Mouse (Mus musculus) MEL-GATA-1-ER (cell line): ENCODE data around the gene Gm14391.
"Not testable (repeated sequence)": the region's sequence is repeated elsewhere in the genome, so short reads cannot be mapped to it uniquely, and the experiment has no call there.

Experiments used
- DNase-seq: peaks from one replicate; pipeline ENCODE4 v3.0.0-alpha.2; 2012; ENCODE audit warnings: low read depth; ENCODE audit errors: extremely low read depth

Gm14391 gene

GRCm38 (mm10) chr2:175206732-175207131 lies at the start of gene Gm14391:
Gene Gm14391, minus strand, starts transcription at chr2:175206917.
- not testable (repeated sequence) for DNase-seq

GRCm38 (mm10) chr2:175179008-175179407 lies 27.7 kb downstream of the Gm14391 start:
- DNase-seq: not testable (repeated sequence)

- no peak for DNase-seq
Measured at GRCm38 (mm10) chr2:175176312-175176711, 30.4 kb downstream of the Gm14391 start.

GRCm38 (mm10) chr2:175175401-175176180 lies 31.1 kb downstream of the Gm14391 start, which contains the start of gene Gm14443:
Gene Gm14443, minus strand, starts transcription at chr2:175175871.
- not testable (repeated sequence) for DNase-seq

- DNase-seq: not testable (repeated sequence)
Measured at GRCm38 (mm10) chr2:175174058-175174457, 32.7 kb downstream of the Gm14391 start.

GRCm38 (mm10) chr2:175172906-175173595 lies 33.7 kb downstream of the Gm14391 start:
- DNase-seq: not testable (repeated sequence)

GRCm38 (mm10) chr2:175172123-175172522 lies 34.6 kb downstream of the Gm14391 start:
- no peak for DNase-seq

- not testable (repeated sequence) for DNase-seq
Measured at GRCm38 (mm10) chr2:175166870-175167269, 39.8 kb downstream of the Gm14391 start.

GRCm38 (mm10) chr2:175165110-175165509 lies 41.6 kb downstream of the Gm14391 start:
- not testable (repeated sequence) for DNase-seq

- DNase-seq: not testable (repeated sequence)
Measured at GRCm38 (mm10) chr2:175161438-175161837, 45.3 kb downstream of the Gm14391 start.

- no peak for DNase-seq
Measured at GRCm38 (mm10) chr2:175158642-175159041, 48.1 kb downstream of the Gm14391 start.

GRCm38 (mm10) chr2:175156696-175157095 lies 50.0 kb downstream of the Gm14391 start:
- DNase-seq: no peak

GRCm38 (mm10) chr2:175141993-175142295 lies 64.8 kb downstream of the Gm14391 start, which contains the start of gene Gm14399:
Gene Gm14399, minus strand, starts transcription at chr2:175142012.
- not testable (repeated sequence) for DNase-seq

- DNase-seq: not testable (repeated sequence)
Measured at GRCm38 (mm10) chr2:175141118-175141992, 65.4 kb downstream of the Gm14391 start.
